Mouse (Mus musculus): ENCODE data around the gene Opcml. TPM values are rescaled to one million over a fixed set of nuclear protein-coding genes. Genes with fewer than 3 reads are reported as not detected.

The Opcml gene
- polyA plus RNA-seq, 1 experiment from 2014 or later, result 3.8 TPM

DNA sequence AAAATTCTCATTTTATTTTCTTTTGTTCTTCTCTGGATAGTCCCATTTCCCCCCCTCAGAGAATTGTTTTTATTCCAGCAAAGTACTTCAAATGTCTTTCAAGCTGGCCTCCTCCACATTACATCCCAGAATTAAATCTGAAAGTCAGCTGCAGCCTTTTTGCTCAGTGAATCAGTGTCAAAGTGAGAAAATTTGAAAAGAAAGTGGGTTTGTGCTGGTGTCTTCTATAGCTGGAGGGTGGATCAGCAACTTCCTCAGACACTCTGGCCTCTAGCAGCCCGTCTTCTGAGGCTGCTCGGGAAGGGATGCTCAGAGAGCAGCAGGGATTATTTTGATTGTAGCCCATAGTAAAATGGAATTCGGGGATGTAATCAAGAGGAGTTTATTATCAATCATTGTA is 81.0 kb downstream of the Opcml start:
- Histone ChIP-seq H3K27me3 (no peaks in the 10 kb centered on the region), H3K4me2 (replicated peaks) (no peak overlapping the region), H3K27ac (no peak overlapping the region), H3K9me3 (no peaks in the 10 kb centered on the region), H3K4me3 (no peak overlapping the region), H3K4me1 (no peaks in the 10 kb centered on the region), H3K9ac (no peak overlapping the region), H3K36me3 (no peaks in the 10 kb centered on the region)
- WGBS, result 70% methylated on average over 3 of the region's 3 CpGs
- ATAC-seq (ENCODE audit: insufficient number of reproducible peaks, insufficient read depth, low FRiP score, low TSS enrichment), result no peak

DNA sequence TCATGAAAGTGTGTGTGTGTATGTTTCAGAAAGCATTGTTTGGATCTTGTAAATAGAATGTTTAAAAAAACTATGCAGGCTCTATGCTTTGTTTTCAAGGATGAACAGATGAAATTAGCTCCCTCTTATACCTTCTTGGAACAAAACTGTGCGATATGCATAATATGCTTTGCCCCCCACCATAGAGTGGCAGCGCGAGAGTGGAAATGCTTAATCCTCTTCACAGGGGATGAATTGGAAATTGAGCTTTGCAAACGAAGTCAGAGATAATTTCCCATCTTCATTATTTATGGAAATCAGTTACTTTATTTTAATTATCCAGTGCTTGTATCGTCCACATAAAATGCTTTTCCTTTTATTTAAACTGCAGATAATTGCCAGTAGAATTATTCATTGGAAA is 99.1 kb downstream of the Opcml start:
- Histone ChIP-seq H3K27ac (no peak overlapping the region), H3K36me3 (no peaks in the 10 kb centered on the region), H3K9ac (no peak overlapping the region), H3K27me3 (no peaks in the 10 kb centered on the region), H3K4me1 (no peaks in the 10 kb centered on the region), H3K9me3 (no peaks in the 10 kb centered on the region), H3K4me3 (no peak overlapping the region), H3K4me2 (replicated peaks) (no peak overlapping the region)
- 80% methylated on average over 5 of the region's 5 CpGs for WGBS
- ATAC-seq (ENCODE audit: insufficient number of reproducible peaks, insufficient read depth, low FRiP score, low TSS enrichment), result no peak

DNA sequence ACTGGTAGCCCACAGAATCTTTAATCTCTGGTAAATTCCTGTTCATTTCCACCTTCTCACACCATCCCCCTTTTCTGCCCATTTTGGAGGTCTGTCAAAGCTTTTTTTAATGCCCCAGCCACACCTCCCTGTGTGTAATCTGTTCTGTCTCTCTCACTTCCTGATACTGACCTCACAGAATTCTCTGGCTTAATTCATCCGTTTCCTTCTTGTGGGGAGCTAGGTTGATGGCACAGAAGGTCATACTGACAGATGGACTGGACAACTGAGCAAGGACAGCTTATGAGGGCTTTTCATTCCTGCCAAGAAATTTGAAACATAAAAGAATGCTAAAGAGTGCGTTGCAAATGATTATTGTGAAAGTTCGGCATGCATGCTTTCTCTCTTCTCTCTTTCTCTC is 126.7 kb downstream of the Opcml start:
- no peak overlapping the region for H3K27ac ChIP-seq
- H3K4me1 ChIP-seq, result no peaks in the 10 kb centered on the region
- H3K36me3 ChIP-seq, result no peaks in the 10 kb centered on the region
- H3K9me3 ChIP-seq, result no peaks in the 10 kb centered on the region
- H3K27me3 ChIP-seq, result no peaks in the 10 kb centered on the region
- no peak overlapping the region for H3K4me3 ChIP-seq
- whole genome bisulfite sequencing, result 58% methylated on average over 3 of the region's 3 CpGs
- H3K4me2 ChIP-seq (replicated peaks), result no peak overlapping the region
- no peak for ATAC-seq (ENCODE audit: insufficient number of reproducible peaks, insufficient read depth, low FRiP score, low TSS enrichment)
- H3K9ac ChIP-seq, result no peak overlapping the region

DNA sequence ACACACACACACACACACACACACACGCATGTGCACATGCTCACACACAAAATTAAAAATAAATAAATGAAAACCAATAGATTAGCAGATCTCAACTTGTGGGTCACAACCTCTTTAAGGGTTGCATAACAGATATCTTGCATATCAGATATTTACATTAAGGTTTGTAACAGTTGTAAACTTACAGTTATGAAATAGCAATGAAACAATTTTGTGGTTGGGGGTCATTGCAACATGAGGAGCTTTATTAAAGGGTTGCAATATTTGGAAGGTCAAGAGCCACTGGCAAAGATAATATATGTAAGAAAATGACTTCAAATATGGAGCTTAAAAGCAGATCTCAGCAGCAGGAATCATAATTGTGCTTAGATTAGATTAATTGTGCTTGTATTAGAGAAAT is 132.9 kb downstream of the Opcml start:
- Histone ChIP-seq H3K9ac (no peak overlapping the region), H3K4me1 (no peaks in the 10 kb centered on the region), H3K9me3 (no peaks in the 10 kb centered on the region), H3K4me2 (replicated peaks) (no peak overlapping the region), H3K27ac (no peak overlapping the region), H3K36me3 (no peaks in the 10 kb centered on the region), H3K4me3 (no peak overlapping the region), H3K27me3 (no peaks in the 10 kb centered on the region)
- ATAC-seq (ENCODE audit: insufficient number of reproducible peaks, insufficient read depth, low FRiP score, low TSS enrichment), result no peak
- 80% methylated on average over 1 of the region's 1 CpGs for WGBS

DNA sequence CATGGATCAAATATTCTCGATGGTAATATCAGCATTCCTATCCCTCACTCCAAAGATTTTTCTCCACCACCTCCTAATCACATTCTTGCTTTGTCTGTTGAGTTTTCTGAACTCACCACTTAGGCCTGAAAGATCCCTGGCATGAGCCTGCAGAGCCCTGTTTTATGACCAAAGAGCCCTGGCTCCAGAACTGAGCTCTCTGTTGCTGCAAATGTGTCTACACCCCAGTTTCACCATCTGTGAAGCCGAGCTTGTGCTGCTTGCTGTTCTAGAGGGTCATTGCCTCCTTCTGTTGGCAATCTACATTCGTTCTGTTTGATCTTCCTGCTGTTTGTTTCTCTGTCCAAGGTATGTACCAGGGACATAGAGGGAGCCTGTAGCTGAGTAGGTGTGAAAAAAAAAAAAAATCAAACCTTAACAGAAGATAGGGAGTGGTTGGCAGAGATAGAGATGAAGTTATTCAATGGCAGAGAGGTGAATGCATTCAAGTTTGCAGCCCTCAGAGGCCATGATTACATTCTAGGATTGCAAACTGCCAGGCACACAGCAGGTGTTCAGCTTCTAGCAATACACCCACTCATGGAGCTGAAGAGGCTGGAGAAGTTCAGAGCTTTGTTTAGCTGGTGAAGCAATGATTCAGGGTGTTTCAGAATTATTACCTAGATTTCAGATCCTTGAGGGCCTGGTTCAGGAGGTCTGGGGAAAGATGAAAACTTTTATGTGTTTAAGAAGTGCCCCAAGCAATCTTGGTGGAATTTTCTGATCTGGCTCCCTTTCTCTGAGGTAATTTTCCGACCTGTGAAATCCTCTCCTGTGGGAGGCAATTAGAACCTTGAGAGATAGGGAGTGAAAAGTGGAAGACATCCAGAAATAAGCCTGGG is 133.6 kb downstream of the Opcml start:
- H3K4me2 ChIP-seq (replicated peaks), result no peak overlapping the region
- ATAC-seq (ENCODE audit: insufficient number of reproducible peaks, insufficient read depth, low FRiP score, low TSS enrichment), result no peak
- 58% methylated on average over 4 of the region's 4 CpGs for WGBS
- no peaks in the 10 kb centered on the region for H3K36me3 ChIP-seq
- H3K27me3 ChIP-seq, result no peaks in the 10 kb centered on the region
- no peak overlapping the region for H3K27ac ChIP-seq
- H3K9me3 ChIP-seq, result no peaks in the 10 kb centered on the region
- no peaks in the 10 kb centered on the region for H3K4me1 ChIP-seq
- no peak overlapping the region for H3K9ac ChIP-seq
- H3K4me3 ChIP-seq, result no peak overlapping the region

DNA sequence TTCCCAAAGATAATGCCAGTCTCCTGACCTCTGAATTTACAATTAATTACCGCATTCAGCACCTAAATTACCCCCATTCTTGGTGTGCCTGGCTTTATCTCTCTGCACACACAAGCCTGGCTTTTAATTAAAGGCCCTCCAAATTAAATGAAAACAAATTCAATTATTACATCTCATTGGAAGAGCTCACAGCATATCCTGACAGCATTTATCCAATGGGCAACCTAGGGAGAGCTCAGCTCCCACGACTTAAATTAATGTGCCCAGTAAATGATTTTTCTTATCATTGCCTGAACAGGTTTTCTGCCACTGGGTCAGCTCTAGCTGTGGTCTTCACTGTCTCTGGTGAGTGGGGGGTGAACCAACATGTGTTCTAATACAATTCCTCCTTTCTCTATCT is 135.1 kb downstream of the Opcml start:
- Histone ChIP-seq H3K27me3 (no peaks in the 10 kb centered on the region), H3K9me3 (no peaks in the 10 kb centered on the region), H3K9ac (no peak overlapping the region), H3K4me3 (no peak overlapping the region), H3K4me2 (replicated peaks) (no peak overlapping the region), H3K27ac (no peak overlapping the region), H3K36me3 (no peaks in the 10 kb centered on the region), H3K4me1 (no peaks in the 10 kb centered on the region)
- WGBS, result 73% methylated on average over 2 of the region's 2 CpGs
- no peak for ATAC-seq (ENCODE audit: insufficient number of reproducible peaks, insufficient read depth, low FRiP score, low TSS enrichment)

DNA sequence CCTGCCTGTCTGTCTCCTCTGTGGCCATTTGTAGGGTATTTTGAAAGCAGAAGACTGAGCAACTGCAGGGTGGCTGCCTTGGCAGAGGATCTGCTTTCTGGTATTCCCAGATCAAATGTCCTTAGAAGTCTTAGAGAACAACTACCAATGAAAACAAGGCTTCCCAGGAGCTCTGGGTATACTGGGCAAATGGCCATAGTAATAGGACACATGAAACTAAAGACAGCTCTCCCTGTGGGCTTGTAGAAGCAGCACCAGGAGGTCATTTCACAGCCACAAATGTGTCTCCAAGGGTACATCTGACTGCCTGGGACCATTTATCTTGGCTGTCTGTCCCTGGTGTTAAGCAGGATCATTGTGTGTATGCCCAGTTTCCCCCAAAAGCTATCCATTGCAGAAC is 146.7 kb downstream of the Opcml start:
- ATAC-seq (ENCODE audit: insufficient number of reproducible peaks, insufficient read depth, low FRiP score, low TSS enrichment), result no peak

DNA sequence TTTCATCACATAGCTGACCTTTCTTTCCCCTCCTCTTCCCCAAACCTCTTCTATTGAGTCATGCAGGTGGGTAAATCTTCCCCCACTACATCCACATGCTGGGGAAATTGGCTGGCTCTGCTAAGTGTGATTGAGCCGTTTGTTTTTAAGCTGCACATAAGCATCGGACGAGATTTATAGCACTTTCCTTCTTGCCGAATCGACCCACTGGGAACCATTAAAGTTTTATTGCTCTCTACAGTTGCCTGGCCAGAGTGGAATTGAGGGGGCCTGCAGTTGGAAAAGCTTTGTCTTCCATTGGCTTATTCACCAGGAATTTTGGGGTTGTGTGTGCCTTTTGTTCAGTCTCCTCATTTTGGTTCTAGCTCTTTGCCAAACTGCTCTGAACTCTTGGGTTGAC is 147.1 kb downstream of the Opcml start:
- no peaks in the 10 kb centered on the region for H3K9me3 ChIP-seq
- H3K4me2 ChIP-seq (replicated peaks), result no peak overlapping the region
- WGBS, result 86% methylated on average over 5 of the region's 5 CpGs
- H3K4me1 ChIP-seq, result no peaks in the 10 kb centered on the region
- H3K9ac ChIP-seq, result no peak overlapping the region
- H3K4me3 ChIP-seq, result no peak overlapping the region
- no peak overlapping the region for H3K27ac ChIP-seq
- H3K36me3 ChIP-seq, result no peaks in the 10 kb centered on the region
- no peak for ATAC-seq (ENCODE audit: insufficient number of reproducible peaks, insufficient read depth, low FRiP score, low TSS enrichment)
- no peaks in the 10 kb centered on the region for H3K27me3 ChIP-seq

More for the DNA sequence above, 146.7 kb downstream of the Opcml start:
- Histone ChIP-seq H3K4me3 (no peak overlapping the region), H3K27ac (no peak overlapping the region), H3K9ac (no peak overlapping the region), H3K4me1 (no peaks in the 10 kb centered on the region), H3K4me2 (replicated peaks) (no peak overlapping the region), H3K9me3 (no peaks in the 10 kb centered on the region), H3K27me3 (no peaks in the 10 kb centered on the region), H3K36me3 (no peaks in the 10 kb centered on the region)

DNA sequence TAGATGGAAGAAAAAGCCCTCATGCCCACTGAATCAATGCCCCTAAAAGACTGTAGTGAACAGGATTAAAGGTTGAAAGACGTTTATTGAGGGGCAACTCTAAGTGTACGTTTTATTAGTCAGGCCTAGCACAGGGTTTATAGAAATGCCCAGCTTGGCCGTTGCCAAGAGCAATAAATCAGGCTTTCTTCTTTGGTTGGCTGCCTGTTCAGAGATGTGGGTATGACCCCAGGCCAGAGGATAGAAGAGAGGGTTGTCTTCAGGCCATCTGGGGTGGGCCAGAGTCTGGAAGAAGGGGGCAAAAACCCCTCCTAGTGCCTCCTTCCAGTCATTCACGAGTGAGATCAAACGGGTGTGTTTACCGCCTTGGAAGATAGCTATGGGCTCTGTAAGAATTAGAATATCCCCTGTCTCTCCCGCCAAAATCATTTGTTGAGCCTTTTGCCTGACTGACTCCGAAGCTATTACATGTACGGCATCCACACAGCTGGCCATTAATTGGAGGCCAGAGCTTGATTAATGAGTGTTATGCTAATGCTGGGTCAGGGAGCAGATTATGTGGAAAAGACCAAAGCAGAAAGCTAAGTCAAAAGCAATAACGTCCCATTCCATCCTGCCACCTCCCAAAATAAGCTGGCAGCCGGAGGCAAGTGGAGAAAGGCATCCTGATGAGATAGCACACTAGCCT is 154.9 kb downstream of the Opcml start:
- ATAC-seq (ENCODE audit: insufficient number of reproducible peaks, insufficient read depth, low FRiP score, low TSS enrichment), result no peak
- Histone ChIP-seq H3K4me1 (no peaks in the 10 kb centered on the region), H3K4me2 (replicated peaks) (no peak overlapping the region), H3K36me3 (no peaks in the 10 kb centered on the region), H3K4me3 (no peak overlapping the region), H3K27me3 (no peaks in the 10 kb centered on the region), H3K9ac (no peak overlapping the region), H3K9me3 (no peaks in the 10 kb centered on the region), H3K27ac (no peak overlapping the region)
- 76% methylated on average over 11 of the region's 11 CpGs for WGBS

DNA sequence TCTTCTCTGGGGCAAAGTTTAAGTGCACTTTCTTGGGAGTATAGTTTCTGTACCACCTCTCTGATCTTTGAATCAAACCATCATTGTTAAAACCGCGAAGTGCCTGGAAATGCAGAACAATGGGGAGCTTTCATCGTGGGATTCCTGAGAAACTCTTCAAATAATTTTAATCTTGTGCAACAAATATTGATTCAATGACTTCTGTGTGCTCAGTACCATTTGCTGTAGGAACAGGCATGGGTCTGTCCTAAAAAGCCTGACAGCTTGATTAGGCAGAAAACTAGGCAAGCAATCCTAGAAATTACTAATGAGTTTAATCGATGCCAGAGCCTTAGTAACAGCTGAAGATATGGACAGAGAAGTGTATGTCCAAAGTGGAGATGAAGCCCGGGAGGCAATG is 160.5 kb downstream of the Opcml start:
- H3K4me3 ChIP-seq, result no peak overlapping the region
- H3K9me3 ChIP-seq, result no peaks in the 10 kb centered on the region
- no peaks in the 10 kb centered on the region for H3K36me3 ChIP-seq
- no peak overlapping the region for H3K4me2 ChIP-seq (replicated peaks)
- H3K9ac ChIP-seq, result no peak overlapping the region
- no peak overlapping the region for H3K27ac ChIP-seq
- no peaks in the 10 kb centered on the region for H3K27me3 ChIP-seq
- WGBS, result 35% methylated on average over 5 of the region's 5 CpGs
- H3K4me1 ChIP-seq, result no peaks in the 10 kb centered on the region
- ATAC-seq (ENCODE audit: insufficient number of reproducible peaks, insufficient read depth, low FRiP score, low TSS enrichment), result no peak

DNA sequence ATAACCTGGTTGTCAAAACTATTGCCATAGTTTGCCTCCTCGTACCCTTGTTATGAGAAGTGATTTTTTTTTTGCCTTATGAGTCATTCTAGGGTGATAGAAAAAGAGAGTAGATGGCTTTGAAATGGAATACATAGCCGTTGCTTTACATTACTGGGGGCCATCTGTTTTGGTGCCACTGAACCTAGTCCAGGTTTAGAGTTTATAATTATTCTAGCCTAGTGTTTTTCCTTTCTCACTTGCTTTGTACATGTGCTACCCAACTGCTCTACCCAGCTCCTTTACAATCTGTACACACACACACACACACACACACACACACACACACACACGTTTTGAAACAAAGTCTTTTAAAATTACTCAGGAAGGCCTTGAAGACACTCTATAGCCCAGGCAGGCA is 171.1 kb downstream of the Opcml start:
- Histone ChIP-seq H3K36me3 (no peaks in the 10 kb centered on the region), H3K27me3 (no peaks in the 10 kb centered on the region)
- 85% methylated on average over 3 of the region's 3 CpGs for WGBS

DNA sequence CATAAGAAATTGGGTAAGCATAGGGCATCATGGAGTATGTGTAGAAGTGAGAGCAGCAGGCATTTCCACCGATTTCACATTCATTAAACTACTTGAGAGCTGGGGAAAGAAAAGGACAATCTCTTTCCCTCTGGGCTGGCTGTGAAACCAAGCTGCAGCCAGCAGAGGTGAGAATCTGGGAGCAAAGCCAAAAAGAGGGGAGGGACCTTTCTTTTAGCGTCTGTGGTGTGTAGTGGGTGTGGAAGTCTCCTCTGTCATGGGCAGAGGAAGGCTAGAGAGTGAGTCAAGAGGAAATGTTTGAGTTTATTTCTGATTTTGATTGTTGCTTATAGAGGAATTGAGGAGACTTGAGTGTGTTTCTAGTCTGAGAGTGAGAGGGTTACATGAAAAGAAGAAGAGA is 172.8 kb downstream of the Opcml start:
- Histone ChIP-seq H3K4me1 (no peaks in the 10 kb centered on the region), H3K27ac (no peak overlapping the region), H3K9ac (no peak overlapping the region), H3K27me3 (no peaks in the 10 kb centered on the region), H3K4me2 (replicated peaks) (no peak overlapping the region), H3K9me3 (no peaks in the 10 kb centered on the region), H3K36me3 (no peaks in the 10 kb centered on the region), H3K4me3 (no peak overlapping the region)
- WGBS, result 52% methylated on average over 2 of the region's 2 CpGs
- ATAC-seq (ENCODE audit: insufficient number of reproducible peaks, insufficient read depth, low FRiP score, low TSS enrichment), result no peak

More for the DNA sequence above, 171.1 kb downstream of the Opcml start:
- no peaks in the 10 kb centered on the region for H3K4me1 ChIP-seq
- H3K9ac ChIP-seq, result no peak overlapping the region
- H3K4me3 ChIP-seq, result no peak overlapping the region
- ATAC-seq (ENCODE audit: insufficient number of reproducible peaks, insufficient read depth, low FRiP score, low TSS enrichment), result no peak
- no peaks in the 10 kb centered on the region for H3K9me3 ChIP-seq
- H3K27ac ChIP-seq, result no peak overlapping the region
- H3K4me2 ChIP-seq (replicated peaks), result no peak overlapping the region

All from embryonic facial prominence, embryonic 12.5 days (tissue).